Mouse (Mus musculus) forebrain, embryonic 14.5 days (tissue): ENCODE results near the gene D1Pas1. TPM values are rescaled to one million over a fixed set of nuclear protein-coding genes. Genes with fewer than 3 reads are reported as not detected.

Source experiments
- ATAC-seq: fragments of 200-750 bp; cut with Nextera tagmentation; 2 replicates; pipeline ENCODE4 v1.8.0; 2017; ENCODE audit warnings: mild to moderate bottlenecking, moderate library complexity
- DNase-seq: peaks from one replicate; pipeline ENCODE4 v3.0.0-alpha.2; 2015; ENCODE audit warnings: low spot score
- H3K27ac ChIP-seq: fragments of 300-500 bp; sonication (generic); 2 replicates; pipeline ENCODE4 v1.5.1; 2014; ENCODE audit warnings: low read depth, mild to moderate bottlenecking, control low read depth, low read length, moderate library complexity
- H3K27me3 ChIP-seq: fragments of 300-500 bp; sonication (generic); replicated peaks from 2 replicates; pipeline ENCODE4 v1.6.1; 2014; ENCODE audit warnings: low read length, control low read depth, mixed read lengths; ENCODE audit not compliant: control insufficient read depth, insufficient read depth
- H3K36me3 ChIP-seq: fragments of 300-500 bp; sonication (generic); 2 replicates; pipeline ENCODE4 v1.6.1; 2014; ENCODE audit warnings: low read length, control low read depth; ENCODE audit not compliant: control insufficient read depth, insufficient read depth
- H3K4me1 ChIP-seq: fragments of 300-500 bp; sonication (generic); 2 replicates; pipeline ENCODE4 v1.6.1; 2014; ENCODE audit warnings: antibody characterized with exemption, low read length, control low read depth; ENCODE audit not compliant: control insufficient read depth, insufficient read depth
- H3K4me2 ChIP-seq: fragments of 300-500 bp; sonication (generic); 2 replicates; pipeline ENCODE4 v1.6.1; 2014; ENCODE audit warnings: mild to moderate bottlenecking, control low read depth, low read length
- H3K4me3 ChIP-seq: fragments of 300-500 bp; sonication (generic); 2 replicates; pipeline ENCODE4 v1.5.1; 2014; ENCODE audit warnings: low read depth, low read length, control low read depth
- H3K9ac ChIP-seq: fragments of 300-500 bp; sonication (generic); 2 replicates; pipeline ENCODE4 v1.6.1; 2014; ENCODE audit warnings: mild to moderate bottlenecking, low read length, control low read depth, moderate library complexity
- H3K9me3 ChIP-seq: fragments of 300-500 bp; sonication (generic); replicated peaks from 2 replicates; pipeline ENCODE4 v1.6.1; 2016; ENCODE audit warnings: low read length, control low read depth, mixed read lengths; ENCODE audit not compliant: control insufficient read depth
- WGBS: fragments of 180-500 bp; shearing (Covaris S2); extraction: QIAGEN DNeasy Blood & Tissue Kit; methylation state at CpG from one replicate; pipeline ENCODE4 v1.1.7; 2014; 5-methylcytosine and 5-hydroxymethylcytosine counted together
- polyA plus RNA-seq: library from polyadenylated mRNA; unstranded; fragments of >200 nt; fragmentation: Nextera tagmentation; extraction: Ambion mirVana; gene quantifications from 2 replicates; pipeline ENCODE4 v1.2.1, GENCODE M21; 2014

The D1Pas1 gene
- polyA plus RNA-seq, 1 experiment from 2014 or later: 0.05 TPM

- Histone ChIP-seq H3K27me3 (no peaks in the 10 kb centered on the region), H3K4me1 (peaks cover 15% of the 10 kb centered on the region), H3K36me3 (no peaks in the 10 kb centered on the region), H3K9ac (no peak overlapping the region), H3K27ac (no peak overlapping the region), H3K9me3 (no peaks in the 10 kb centered on the region), H3K4me3 (no peak overlapping the region), H3K4me2 (no peak overlapping the region)
- WGBS: 94% methylated on average over 6 of the region's 6 CpGs
- no peak for ATAC-seq
- DNase-seq: no peak
Observed at GRCm38 (mm10) chr1:186930888-186931233, 36.4 kb upstream of the D1Pas1 start.

- H3K36me3 ChIP-seq: no peaks in the 10 kb centered on the region
- no peak overlapping the region for H3K4me3 ChIP-seq
- H3K27me3 ChIP-seq: no peaks in the 10 kb centered on the region
- no peak for DNase-seq
- ATAC-seq: no peak
- H3K27ac ChIP-seq: no peak overlapping the region
- no peaks in the 10 kb centered on the region for H3K4me1 ChIP-seq
- H3K9ac ChIP-seq: no peak overlapping the region
- no peaks in the 10 kb centered on the region for H3K9me3 ChIP-seq
- WGBS: 97% methylated on average over 1 of the region's 1 CpGs
- no peak overlapping the region for H3K4me2 ChIP-seq
Observed at GRCm38 (mm10) chr1:186934205-186934604, 33.0 kb upstream of the D1Pas1 start.

- DNase-seq (no peak), ATAC-seq (no peak)
- Histone ChIP-seq H3K4me1 (peaks cover 3% of the 10 kb centered on the region; the same call in 1 of the 2 replicates), H3K27ac (no peak overlapping the region), H3K36me3 (no peaks in the 10 kb centered on the region), H3K9me3 (no peaks in the 10 kb centered on the region), H3K9ac (no peak overlapping the region), H3K4me3 (no peak overlapping the region), H3K27me3 (no peaks in the 10 kb centered on the region), H3K4me2 (no peak overlapping the region)
- WGBS: 92% methylated on average over 4 of the region's 4 CpGs
Observed at GRCm38 (mm10) chr1:186952381-186952780, 14.8 kb upstream of the D1Pas1 start.

- H3K4me1 ChIP-seq: peaks cover 3% of the 10 kb centered on the region; the same call in 1 of the 2 replicates
- no peaks in the 10 kb centered on the region for H3K27me3 ChIP-seq
- no peak overlapping the region for H3K27ac ChIP-seq
- WGBS: 76% methylated on average over 4 of the region's 4 CpGs
- no peaks in the 10 kb centered on the region for H3K36me3 ChIP-seq
- ATAC-seq (no peak), DNase-seq (no peak)
- no peak overlapping the region for H3K9ac ChIP-seq
- no peaks in the 10 kb centered on the region for H3K9me3 ChIP-seq
- no peak overlapping the region for H3K4me2 ChIP-seq
- H3K4me3 ChIP-seq: no peak overlapping the region
Observed at GRCm38 (mm10) chr1:186954591-186954990, 12.6 kb upstream of the D1Pas1 start.

- no peak overlapping the region for H3K4me2 ChIP-seq
- no peak for ATAC-seq
- 56% methylated on average over 4 of the region's 4 CpGs for WGBS
- peak; percentile 20 for DNase-seq
- H3K27me3 ChIP-seq: no peaks in the 10 kb centered on the region
- peaks cover 3% of the 10 kb centered on the region; the same call in 1 of the 2 replicates for H3K4me1 ChIP-seq
- H3K4me3 ChIP-seq: no peak overlapping the region
- no peak overlapping the region for H3K9ac ChIP-seq
- no peaks in the 10 kb centered on the region for H3K9me3 ChIP-seq
- no peaks in the 10 kb centered on the region for H3K36me3 ChIP-seq
- no peak overlapping the region for H3K27ac ChIP-seq
Observed at GRCm38 (mm10) chr1:186959380-186959779, 7.8 kb upstream of the D1Pas1 start.

GRCm38 (mm10) chr1:186964143-186964875 is 2.9 kb upstream of the D1Pas1 start:
- WGBS: 65% methylated on average over 4 of the region's 4 CpGs

GRCm38 (mm10) chr1:186967926-186968325 is 710 bp downstream of the D1Pas1 start:
- no peak overlapping the region for H3K4me2 ChIP-seq
- ATAC-seq (no peak), DNase-seq (no peak)
- H3K36me3 ChIP-seq: no peaks in the 10 kb centered on the region
- H3K27me3 ChIP-seq: no peaks in the 10 kb centered on the region
- H3K9ac ChIP-seq: no peak overlapping the region
- H3K4me3 ChIP-seq: no peak overlapping the region
- H3K4me1 ChIP-seq: no peaks in the 10 kb centered on the region
- 97% methylated on average over 34 of the region's 34 CpGs for WGBS
- H3K27ac ChIP-seq: no peak overlapping the region
- peaks cover 14% of the 10 kb centered on the region for H3K9me3 ChIP-seq

More at GRCm38 (mm10) chr1:186964143-186964875, 2.9 kb upstream of the D1Pas1 start:
- Histone ChIP-seq H3K27me3 (no peaks in the 10 kb centered on the region), H3K36me3 (no peaks in the 10 kb centered on the region), H3K9me3 (peaks cover 14% of the 10 kb centered on the region), H3K27ac (no peak overlapping the region), H3K4me1 (no peaks in the 10 kb centered on the region), H3K4me3 (no peak overlapping the region), H3K9ac (no peak overlapping the region), H3K4me2 (no peak overlapping the region)
- DNase-seq: no peak
- ATAC-seq: no peak

GRCm38 (mm10) chr1:186976937-186977540 is 9.8 kb downstream of the D1Pas1 start:
- Histone ChIP-seq H3K27ac (no peak overlapping the region), H3K27me3 (no peaks in the 10 kb centered on the region), H3K4me2 (no peak overlapping the region), H3K4me1 (peaks cover 6% of the 10 kb centered on the region), H3K36me3 (no peaks in the 10 kb centered on the region), H3K9me3 (no peaks in the 10 kb centered on the region), H3K9ac (no peak overlapping the region), H3K4me3 (no peak overlapping the region)
- WGBS: 55% methylated on average over 4 of the region's 4 CpGs
- DNase-seq: no peak
- ATAC-seq: no peak

GRCm38 (mm10) chr1:186977801-186978200 is 10.6 kb downstream of the D1Pas1 start:
- Histone ChIP-seq H3K9me3 (no peaks in the 10 kb centered on the region), H3K4me2 (no peak overlapping the region), H3K27me3 (no peaks in the 10 kb centered on the region), H3K27ac (no peak overlapping the region), H3K4me3 (no peak overlapping the region), H3K36me3 (no peaks in the 10 kb centered on the region), H3K9ac (no peak overlapping the region), H3K4me1 (peaks cover 6% of the 10 kb centered on the region)
- DNase-seq (no peak), ATAC-seq (no peak)
- 96% methylated on average over 2 of the region's 2 CpGs for WGBS
